Mouse (Mus musculus): ENCODE measurements around the gene Psmd4. TPM values are rescaled to one million over a fixed set of nuclear protein-coding genes. Genes with fewer than 3 reads are reported as not detected.

The Psmd4 gene
- total RNA-seq, 2 experiments from 2014 or later = 222 to 224 TPM

Small RNAs within 50 kb of the gene (microRNA-seq; reads per million reads assigned to microRNA genes)
- gene Mir7013 = 4.4 reads per million, percentile 8 among the genes with 10 or more reads in this experiment

Other genes with a start within 250 kb of the Psmd4 start
- 10 to 100 TPM; 13.0 to 16.4 TPM for gene Pogz, start 205.0 kb downstream of the Psmd4 start, total RNA-seq (2021)
- 100 to 1,000 TPM; 173 to 201 TPM for gene Psmb4, start 155.7 kb downstream of the Psmd4 start, total RNA-seq (2021)
- 10 to 100 TPM; 17.5 to 23.1 TPM for gene Selenbp1, start 109.6 kb downstream of the Psmd4 start, total RNA-seq (2021)
- 1 to 10 TPM; 2.9 to 6.3 TPM for gene Rfx5, start 88.5 kb downstream of the Psmd4 start, total RNA-seq (2021)
- 10 to 100 TPM; 16.8 to 19.0 TPM for gene Pi4kb, start 67.9 kb downstream of the Psmd4 start, total RNA-seq (2021)
- 10 to 100 TPM; 13.2 to 14.9 TPM for gene Zfp687, start 27.2 kb downstream of the Psmd4 start, total RNA-seq (2021)
- gene Pip5k1a, start 64.3 kb upstream of the Psmd4 start, total RNA-seq (2021) = 10 to 100 TPM; 21.7 to 31.8 TPM
- gene Vps72, start 68.4 kb upstream of the Psmd4 start, total RNA-seq (2021) = 10 to 100 TPM; 64.3 to 85.5 TPM
- 100 to 1,000 TPM; 663 to 722 TPM for gene Tmod4, start 81.9 kb upstream of the Psmd4 start, total RNA-seq (2021)
- gene Scnm1, start 91.4 kb upstream of the Psmd4 start, total RNA-seq (2021) = 10 to 100 TPM; 34.6 to 46.5 TPM
- gene Lysmd1, start 91.5 kb upstream of the Psmd4 start, total RNA-seq (2021) = 1 to 10 TPM; 6.3 to 6.6 TPM
- under 1 TPM; 0.27 to 0.55 TPM for gene Tnfaip8l2, start 99.7 kb upstream of the Psmd4 start, total RNA-seq (2021)
- gene Sema6c, start 117.8 kb upstream of the Psmd4 start, total RNA-seq (2021) = 100 to 1,000 TPM in 1 of 2 experiments, 10 to 100 TPM in 1; 75.9 to 111 TPM
- 10 to 100 TPM in 1 of 2 experiments, 1 to 10 TPM in 1; 7.1 to 10.0 TPM for gene Gabpb2, start 175.3 kb upstream of the Psmd4 start, total RNA-seq (2021)
- 10 to 100 TPM; 12.4 to 17.1 TPM for gene Cdc42se1, start 186.1 kb upstream of the Psmd4 start, total RNA-seq (2021)
- 10 to 100 TPM; 69.8 to 83.1 TPM for gene Mllt11, start 189.6 kb upstream of the Psmd4 start, total RNA-seq (2021)
- not detected for gene Gm128, start 199.0 kb upstream of the Psmd4 start, total RNA-seq (2021)
- gene Bnipl, start 208.6 kb upstream of the Psmd4 start, total RNA-seq (2021) = not detected
- gene Mindy1, start 238.7 kb upstream of the Psmd4 start, total RNA-seq (2021) = 10 to 100 TPM; 29.7 to 30.6 TPM
- 10 to 100 TPM; 51.3 to 56.0 TPM for gene Prune1, start 239.5 kb upstream of the Psmd4 start, total RNA-seq (2021)

Data from gastrocnemius, adult 18-20 months (tissue).